Mouse (Mus musculus) E14TG2a.4 (cell line): ENCODE results near the gene Tekt5.

ENCODE experiments used
- CTCF ChIP-seq: conservative IDR thresholded peaks from 2 replicates; pipeline ENCODE4 v1.5.1; 2014; ENCODE audit warnings: low read length
- NANOG ChIP-seq: IDR thresholded peaks from 2 replicates; pipeline ENCODE4 v1.6.1; 2014; ENCODE audit warnings: borderline replicate concordance, low read length, mixed read lengths
- POU5F1 ChIP-seq: IDR thresholded peaks from 2 replicates; pipeline ENCODE4 v1.6.1; 2014; ENCODE audit warnings: low read length, borderline replicate concordance

- TF ChIP-seq CTCF (peak; percentile 28), POU5F1 (no peak), NANOG (no peak)
These were observed at the start of gene Tekt5 for GRCm38 (mm10) chr16:10394699-10395540.
